ENCODE assay signal across 8 mouse cellular contexts in genomic region chr5:73256352-73257065, GRCm38 (mm10). TPM values are rescaled to one million over a fixed set of nuclear protein-coding genes. Genes with fewer than 3 reads are reported as not detected.
DNase-seq lines count a peak whose midpoint lies in the region; ATAC-seq and TF ChIP-seq lines count a peak whose summit lies in the region.

Gene Fryl, minus strand, starts transcription at chr5:73256619.

- peak within 1 kb of the TSS; percentile 63 for H3K4me3 ChIP-seq in cortical plate, adult 2 months (ENCODE audit: insufficient read depth, low read length)
- H3K4me3 ChIP-seq in megakaryocyte, embryonic 14.5 days (replicated peaks), result peak within 1 kb of the TSS; percentile 96

- H3K36me3 ChIP-seq in megakaryocyte, embryonic 14.5 days (replicated peaks; ENCODE audit: low read length), result peaks cover 6% of the 10 kb centered on the region

- no peaks in the 10 kb centered on the region for H3K27me3 ChIP-seq in megakaryocyte, embryonic 14.5 days (replicated peaks)

- TF ChIP-seq POLR2A in cortical plate, adult 2 months (IDR thresholded peaks at IDR 0.05; ENCODE audit: extremely low read depth, insufficient read depth, low read length), result peak; percentile 63

- H3K4me1 ChIP-seq in cortical plate, adult 2 months (ENCODE audit: control insufficient read depth, insufficient read depth, low read length), result peaks cover 2% of the 10 kb centered on the region; the same call in 1 of the 2 replicates
- peaks cover 67% of the 10 kb centered on the region for H3K4me1 ChIP-seq in megakaryocyte, embryonic 14.5 days

- H3K9me3 ChIP-seq in megakaryocyte, embryonic 14.5 days, result no peaks in the 10 kb centered on the region

- peak; percentile 93 for ATAC-seq in activated CD4-positive, CD25-positive, alpha-beta regulatory T cell, adult 4 months

- DNase-seq in gastrocnemius, adult 8-10 months (ENCODE audit: low spot score in 2 of 2), result peak; percentile 89 to 92
- DNase-seq in hindlimb bud, embryonic 11.5 days (ENCODE audit: extremely low spot score, low read depth, low spot score), result peak; percentile 82
- peak; percentile 72 to 97 for DNase-seq in left cerebral cortex, adult 8-10 months (ENCODE audit: low spot score in 2 of 2)
- DNase-seq in right cerebral cortex, postnatal 10 days (ENCODE audit: low spot score in 2 of 2), result peak; percentile 98
- DNase-seq in urinary bladder, postnatal 25 days (ENCODE audit: low spot score), result peak; percentile 87

- TF ChIP-seq CTCF in cortical plate, adult 2 months (IDR thresholded peaks at IDR 0.05; ENCODE audit: extremely low read depth, insufficient read depth, low read length), result no peak

- peak within 1 kb of the TSS; percentile 97 for H3K27ac ChIP-seq in cortical plate, adult 2 months (ENCODE audit: insufficient read depth, low read length)

RNA-seq across cellular contexts. Expression of gene Fryl, which starts in this region (rescaled TPM):
- polyA plus RNA-seq in activated CD4-positive, CD25-positive, alpha-beta regulatory T cell, adult 4 months (2017; shearing (Covaris generic)), result 10 to 100 TPM; 90.0 to 92.4 TPM
- 46.5 and 50.3 TPM in 2 replicates for polyA plus RNA-seq in cortical plate, adult 2 months (2012; rRNA removed)
- total RNA-seq in gastrocnemius, adult 8-10 months (2022), result 10 to 100 TPM; 17.8 to 22.5 (median 18.8) TPM
- 10 to 100 TPM; 58.6 to 81.9 (median 72.1) TPM for total RNA-seq in left cerebral cortex, adult 8-10 months (2022)
- 14.1 and 27.6 TPM in 2 replicates for polyA plus RNA-seq in megakaryocyte, embryonic 14.5 days (2012; ENCODE audit: insufficient read depth, low replicate concordance)

Comparison
In these comparisons a context has a peak if more than half of its experiments do, and no peak if none do; other contexts are left out.
1. Peak in every context shown above with its lines: DNase-seq, ATAC-seq, H3K4me3 ChIP-seq and H3K27ac ChIP-seq.